Mouse (Mus musculus): ENCODE results near the gene Lrig1.

- TF ChIP-seq GATA1 (IDR thresholded peaks at IDR 0.05; ENCODE audit: borderline replicate concordance, low read length), result no peak
- no peak for TF ChIP-seq FLI1 (IDR thresholded peaks at IDR 0.05; ENCODE audit: low read length)
Measured at GRCm38 (mm10) chr6:94604546-94604945, 95.4 kb downstream of the Lrig1 start.

Measured in megakaryocyte, embryonic 14.5 days (primary cell).